Mouse (Mus musculus) C2C12 (cell line): ENCODE measurements around the gene Prm2. TPM values are rescaled to one million over a fixed set of nuclear protein-coding genes. Genes with fewer than 3 reads are reported as not detected.

Source experiments
- H3K27me3 ChIP-seq: one replicate; pipeline ENCODE4 v1.6.1; 2011; ENCODE audit not compliant: control insufficient read depth, insufficient read depth, insufficient read length
- H3K36me3 ChIP-seq: one replicate; pipeline ENCODE4 v1.6.1; 2011; ENCODE audit not compliant: control insufficient read depth, insufficient read depth
- H3K4me3 ChIP-seq: one replicate; pipeline ENCODE4 v1.5.1; 2011; ENCODE audit warnings: mild to moderate bottlenecking, control low read depth; ENCODE audit not compliant: poor library complexity, insufficient read depth, severe bottlenecking
- H3K79me2 ChIP-seq: one replicate; pipeline ENCODE4 v1.6.1; 2011; ENCODE audit not compliant: control insufficient read depth, insufficient read depth
- H3K79me3 ChIP-seq: one replicate; pipeline ENCODE4 v1.6.1; 2011; ENCODE audit warnings: low read depth, control low read depth
- H3ac ChIP-seq: one replicate; pipeline ENCODE3; 2011; ENCODE audit warnings: low read depth; ENCODE audit not compliant: control insufficient read depth, insufficient read length
- CEBPB ChIP-seq: IDR thresholded peaks from one replicate; pipeline ENCODE4 v1.6.1; 2011; ENCODE audit warnings: low read depth, mild to moderate bottlenecking, control low read depth, moderate library complexity
- CTCF ChIP-seq: IDR thresholded peaks from one replicate; pipeline ENCODE4 v1.5.1; 2011; ENCODE audit not compliant: control insufficient read depth, insufficient read depth, insufficient read length
- FOSL1 ChIP-seq: IDR thresholded peaks from one replicate; pipeline ENCODE4 v1.8.0; 2011; ENCODE audit warnings: mild to moderate bottlenecking, low read length; ENCODE audit not compliant: poor library complexity, insufficient read depth, severe bottlenecking
- MAX ChIP-seq: IDR thresholded peaks from one replicate; pipeline ENCODE4 v1.6.1; 2011; ENCODE audit warnings: mild to moderate bottlenecking, control low read depth
- MYOD1 ChIP-seq: IDR thresholded peaks from one replicate; pipeline ENCODE4 v1.6.1; 2011; ENCODE audit warnings: low read depth; ENCODE audit not compliant: control insufficient read depth, insufficient read length
- MYOG ChIP-seq: IDR thresholded peaks from one replicate; pipeline ENCODE4 v1.6.1; 2011; ENCODE audit not compliant: control insufficient read depth, insufficient read length; ENCODE audit errors: extremely low read depth
- USF1 ChIP-seq: IDR thresholded peaks from one replicate; pipeline ENCODE4 v1.6.1; 2011; ENCODE audit warnings: low read depth, mild to moderate bottlenecking, control low read depth, moderate library complexity
- polyA plus RNA-seq: library from polyadenylated mRNA; unstranded; fragments of >200 nt; fragmentation: generic; extraction: Trizol; gene quantifications from one replicate; pipeline ENCODE4 v1.2.1, GENCODE M21; 2012; ENCODE audit warnings: missing spikeins

Prm2 gene
- polyA plus RNA-seq, 1 experiment: not detected

DNA sequence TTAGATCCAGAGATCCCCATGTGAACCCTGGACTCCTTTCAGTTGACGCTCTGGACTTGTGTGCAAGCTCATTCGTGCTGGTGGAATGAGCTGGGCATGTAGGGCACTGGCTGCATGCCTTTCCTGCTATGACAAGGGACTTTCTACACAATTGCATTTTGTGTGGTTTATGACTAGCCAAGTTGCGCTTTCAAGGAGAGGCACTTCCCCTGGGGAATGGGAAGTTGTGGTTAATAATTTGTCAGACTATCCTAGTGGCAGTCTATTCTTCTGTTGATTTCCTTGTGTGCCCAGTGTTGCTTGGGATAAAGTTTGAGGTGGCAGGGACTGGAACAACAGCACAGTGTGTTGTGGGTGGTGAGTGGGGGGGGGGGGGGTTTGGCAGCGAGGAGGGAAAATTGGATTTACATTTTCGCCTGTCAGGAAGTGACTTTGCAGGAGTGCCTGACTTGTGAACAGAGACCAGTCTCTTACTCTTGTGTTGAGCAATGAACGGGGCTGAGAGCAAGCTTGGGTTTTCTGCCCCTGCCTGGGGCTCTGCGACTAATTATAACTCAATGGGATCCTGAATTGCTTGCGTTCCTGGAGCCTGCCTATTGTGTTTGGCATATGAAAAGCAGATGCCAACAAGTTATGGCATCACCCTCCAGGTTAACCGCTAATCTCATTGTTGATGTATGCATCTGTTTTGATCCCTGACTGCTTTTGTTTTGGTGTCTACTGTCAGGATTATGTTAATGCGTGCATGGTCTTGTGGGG is 42.7 kb upstream of the Prm2 start:
- H3ac ChIP-seq: no peak overlapping the region
- no peaks in the 10 kb centered on the region for H3K27me3 ChIP-seq
- TF ChIP-seq CEBPB (peak; percentile 70), USF1 (no peak), MYOD1 (no peak), MYOG (no peak), FOSL1 (no peak), MAX (peak; percentile 72), CTCF (no peak)
- H3K79me3 ChIP-seq: no peaks in the 10 kb centered on the region
- H3K4me3 ChIP-seq: no peak overlapping the region
- H3K79me2 ChIP-seq: no peaks in the 10 kb centered on the region
- H3K36me3 ChIP-seq: no peaks in the 10 kb centered on the region

DNA sequence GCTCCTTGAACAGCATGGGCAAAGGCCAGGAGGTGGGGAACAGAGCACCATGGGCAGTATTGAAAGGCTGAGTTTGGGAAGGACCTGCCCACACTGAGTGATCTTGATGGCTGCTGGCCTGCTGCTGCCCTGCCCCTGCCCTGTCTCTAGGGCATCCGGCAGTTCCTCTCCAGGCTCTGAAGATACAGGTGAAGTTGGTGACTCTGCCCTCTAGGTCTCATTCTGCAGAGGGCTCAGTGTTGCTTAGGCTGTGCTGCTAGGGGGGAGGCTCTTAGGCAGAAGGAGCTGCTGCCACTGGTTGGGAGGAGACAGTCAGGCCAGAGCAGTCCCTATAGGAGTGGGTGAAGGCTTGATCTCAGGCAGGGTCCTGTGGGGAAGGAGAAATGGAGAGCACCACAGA is 42.0 kb upstream of the Prm2 start:
- H3K36me3 ChIP-seq: no peaks in the 10 kb centered on the region
- TF ChIP-seq MYOG (no peak), CEBPB (no peak), CTCF (no peak), USF1 (no peak), FOSL1 (no peak)
- H3K27me3 ChIP-seq: no peaks in the 10 kb centered on the region
- H3K4me3 ChIP-seq: no peak overlapping the region
- no peaks in the 10 kb centered on the region for H3K79me2 ChIP-seq
- no peaks in the 10 kb centered on the region for H3K79me3 ChIP-seq
- no peak overlapping the region for H3ac ChIP-seq

DNA sequence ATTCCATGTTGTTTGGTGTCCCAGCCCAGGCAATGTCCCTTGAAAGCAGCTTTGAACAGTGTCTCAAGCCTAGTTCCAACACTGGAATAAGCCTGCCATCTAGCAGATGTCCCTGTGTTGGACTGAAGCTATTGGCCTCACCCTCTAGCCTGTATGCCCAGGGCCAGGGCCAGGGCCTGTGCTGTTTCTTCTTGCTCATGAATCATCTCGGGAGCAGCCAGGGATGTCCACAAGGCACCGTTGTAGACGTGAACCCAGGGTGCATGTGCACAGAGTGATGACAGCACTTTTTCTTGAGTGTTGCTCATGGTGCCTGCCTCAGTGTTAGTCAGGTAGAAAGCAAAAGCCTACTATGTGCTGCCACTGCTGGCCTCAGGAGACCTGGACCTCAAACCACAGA is 41.3 kb upstream of the Prm2 start:
- Histone ChIP-seq H3K27me3 (no peaks in the 10 kb centered on the region), H3K79me3 (no peaks in the 10 kb centered on the region), H3K79me2 (no peaks in the 10 kb centered on the region), H3K4me3 (no peak overlapping the region), H3ac (no peak overlapping the region), H3K36me3 (no peaks in the 10 kb centered on the region)
- no peak for TF ChIP-seq MYOG
- no peak for TF ChIP-seq FOSL1
- TF ChIP-seq MAX: no peak
- no peak for TF ChIP-seq CEBPB
- TF ChIP-seq USF1: no peak
- no peak for TF ChIP-seq CTCF
- TF ChIP-seq MYOD1: no peak

DNA sequence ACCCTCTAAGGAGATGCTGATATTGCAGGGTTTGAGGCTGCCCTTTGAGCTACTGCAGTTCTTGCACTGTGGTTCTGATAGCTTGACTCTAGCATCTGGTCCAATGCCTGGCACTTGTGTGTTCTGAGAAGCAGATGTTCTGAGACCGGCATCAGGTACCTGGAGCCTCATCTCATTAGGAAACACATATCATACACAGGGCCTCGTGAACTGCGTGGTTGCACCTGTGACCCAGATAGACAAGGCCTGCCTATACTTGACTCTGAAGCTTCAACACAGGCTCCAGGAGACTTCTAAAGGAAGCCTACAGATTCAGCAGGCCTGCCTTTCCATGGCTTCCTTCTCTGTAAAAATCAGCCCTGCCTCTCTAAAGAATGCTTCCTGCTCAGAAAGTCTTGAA is 40.5 kb upstream of the Prm2 start:
- H3K36me3 ChIP-seq: no peaks in the 10 kb centered on the region
- no peaks in the 10 kb centered on the region for H3K79me3 ChIP-seq
- TF ChIP-seq CTCF (no peak), CEBPB (no peak), MAX (no peak), USF1 (no peak), MYOD1 (no peak), MYOG (no peak), FOSL1 (no peak)
- H3K27me3 ChIP-seq: no peaks in the 10 kb centered on the region
- H3K4me3 ChIP-seq: no peak overlapping the region
- no peaks in the 10 kb centered on the region for H3K79me2 ChIP-seq
- no peak overlapping the region for H3ac ChIP-seq

DNA sequence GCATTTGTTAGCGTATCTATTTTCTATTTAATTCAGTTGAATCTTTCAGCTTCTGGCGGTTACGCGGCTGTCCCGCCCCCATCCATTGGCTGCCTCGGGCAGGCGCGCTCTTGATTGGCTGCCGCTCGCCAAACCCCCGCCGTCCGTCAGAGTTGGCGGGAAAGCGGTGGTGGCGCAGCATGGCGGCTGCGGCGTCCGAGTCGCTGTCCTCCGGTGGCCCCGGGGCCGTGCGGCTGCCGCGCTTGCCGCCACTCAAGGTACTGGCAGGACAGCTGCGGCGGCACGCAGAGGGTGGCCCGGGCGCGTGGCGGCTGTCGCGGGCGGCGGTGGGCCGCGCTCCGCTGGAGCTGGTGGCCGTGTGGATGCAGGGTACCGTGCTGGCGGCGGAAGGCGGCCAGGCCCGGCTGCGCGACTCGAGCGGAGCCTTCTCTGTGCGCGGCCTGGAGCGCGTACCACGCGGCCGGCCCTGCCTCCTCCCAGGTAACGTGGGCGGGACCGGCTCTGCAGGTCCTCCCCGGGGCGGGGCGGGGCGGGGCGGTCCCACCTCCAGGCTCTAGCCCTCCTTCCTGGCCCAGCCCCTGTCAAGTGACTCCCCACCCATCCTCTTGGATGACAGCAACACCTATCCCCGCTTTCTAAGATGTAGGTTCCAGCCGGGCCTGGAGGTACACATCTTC is 39.1 kb upstream of the Prm2 start, which contains the start of gene Rmi2:
Gene Rmi2 (plus strand): TSS at position 149 of the 677 bp plus-strand sequence.
- H3K36me3 ChIP-seq: no peaks in the 10 kb centered on the region
- no peaks in the 10 kb centered on the region for H3K79me3 ChIP-seq
- H3K4me3 ChIP-seq: peak within 1 kb of the TSS; percentile 40
- TF ChIP-seq MAX: peak; percentile 92
- TF ChIP-seq FOSL1: no peak
- H3ac ChIP-seq: peak within 1 kb of the TSS; percentile 86
- no peaks in the 10 kb centered on the region for H3K79me2 ChIP-seq
- no peaks in the 10 kb centered on the region for H3K27me3 ChIP-seq

DNA sequence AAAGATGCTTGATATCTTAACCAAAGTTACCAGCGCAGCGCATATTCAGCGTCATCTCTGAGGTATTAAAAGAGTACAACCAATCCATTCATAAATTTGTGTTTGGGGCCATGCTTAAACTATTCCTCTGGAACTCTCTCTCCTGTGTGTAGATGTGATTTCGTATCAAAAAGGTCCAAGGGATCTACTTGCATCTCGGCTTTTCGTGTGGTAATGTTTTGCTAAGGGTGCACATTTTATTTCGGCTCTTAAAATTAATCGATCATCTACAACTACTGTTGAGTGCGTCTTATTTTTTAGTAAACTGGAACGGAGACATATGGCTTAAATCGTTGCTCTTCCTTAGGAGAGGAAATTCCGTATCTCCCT is 38.6 kb upstream of the Prm2 start:
- Histone ChIP-seq H3K36me3 (no peaks in the 10 kb centered on the region), H3ac (peak overlapping the region; percentile 8), H3K79me2 (no peaks in the 10 kb centered on the region), H3K27me3 (no peaks in the 10 kb centered on the region), H3K4me3 (peak overlapping the region; percentile 40), H3K79me3 (no peaks in the 10 kb centered on the region)
- TF ChIP-seq CTCF (no peak), MYOD1 (no peak), FOSL1 (no peak), MAX (no peak), USF1 (no peak), CEBPB (no peak), MYOG (no peak)
